Mouse (Mus musculus): ENCODE results near the gene Pip5k1c. TPM values are rescaled to one million over a fixed set of nuclear protein-coding genes. Genes with fewer than 3 reads are reported as not detected.

Gene Pip5k1c
- polyA plus RNA-seq, 1 experiment from 2014 or later, result 33.7 TPM

DNA sequence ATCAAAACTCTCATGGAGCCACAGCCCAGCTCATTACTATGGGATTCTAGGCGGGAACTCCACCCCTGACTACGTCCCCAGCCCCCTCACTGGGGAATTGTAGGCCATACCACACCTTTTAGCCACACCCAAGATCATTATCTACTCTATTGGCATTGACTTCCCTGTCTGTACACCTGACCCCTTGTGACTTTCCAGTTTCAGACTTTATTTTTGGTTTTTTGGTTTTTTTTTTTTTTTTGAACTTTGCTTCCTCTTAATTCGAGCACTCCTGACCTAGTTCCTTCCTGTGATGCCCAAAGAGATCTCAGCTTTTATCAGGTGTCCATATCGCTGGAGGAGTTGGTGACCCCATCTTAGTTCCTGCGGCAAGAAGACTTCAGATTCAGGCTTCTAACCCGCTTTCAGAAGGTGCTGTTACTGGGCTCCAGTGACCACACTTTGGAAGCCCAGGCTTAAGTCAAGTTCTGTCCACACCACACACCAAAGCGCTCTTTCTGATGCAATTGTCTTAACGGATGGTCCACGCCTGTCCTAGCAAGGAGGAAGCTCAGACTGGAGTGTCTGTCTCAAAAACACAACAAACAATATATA, 1.2 kb upstream of the Pip5k1c start, which contains the start of gene Tjp3:
Tjp3 (minus strand) TSS at position 71 of the 594 bp plus-strand sequence.
- Histone ChIP-seq H3K9ac (ENCODE audit: low read length) (no peak within 1 kb of the TSS), H3K9me3 (ENCODE audit: control insufficient read depth, low read length) (no peaks in the 10 kb centered on the region), H3K36me3 (ENCODE audit: control insufficient read depth, insufficient read depth, low read length) (no peaks in the 10 kb centered on the region; the same call in 1 of the 2 replicates), H3K4me1 (ENCODE audit: control insufficient read depth in 2 of 2, insufficient read depth in 2 of 2, low read length in 2 of 2) (peaks cover 15 to 17% of the 10 kb centered on the region in 2 experiments), H3K4me2 (ENCODE audit: low read length) (no peak within 1 kb of the TSS), H3K4me3 (ENCODE audit: control insufficient read depth in 1 of 2, insufficient read depth in 1 of 2, low read depth in 1 of 2, low read length in 2 of 2) (no peak within 1 kb of the TSS), H3K27me3 (ENCODE audit: control insufficient read depth, insufficient read depth, low read length) (peaks cover 37% of the 10 kb centered on the region), H3K27ac (replicated peaks in 1 of 2; ENCODE audit: control insufficient read depth in 1 of 2, insufficient read depth in 1 of 2, low read depth in 2 of 2, low read length in 2 of 2) (no peak within 1 kb of the TSS)
- WGBS, result 67% methylated on average over 9 of the region's 9 CpGs
- ATAC-seq (ENCODE audit: insufficient number of reproducible peaks, insufficient read depth, low FRiP score, low read depth), result no peak

DNA sequence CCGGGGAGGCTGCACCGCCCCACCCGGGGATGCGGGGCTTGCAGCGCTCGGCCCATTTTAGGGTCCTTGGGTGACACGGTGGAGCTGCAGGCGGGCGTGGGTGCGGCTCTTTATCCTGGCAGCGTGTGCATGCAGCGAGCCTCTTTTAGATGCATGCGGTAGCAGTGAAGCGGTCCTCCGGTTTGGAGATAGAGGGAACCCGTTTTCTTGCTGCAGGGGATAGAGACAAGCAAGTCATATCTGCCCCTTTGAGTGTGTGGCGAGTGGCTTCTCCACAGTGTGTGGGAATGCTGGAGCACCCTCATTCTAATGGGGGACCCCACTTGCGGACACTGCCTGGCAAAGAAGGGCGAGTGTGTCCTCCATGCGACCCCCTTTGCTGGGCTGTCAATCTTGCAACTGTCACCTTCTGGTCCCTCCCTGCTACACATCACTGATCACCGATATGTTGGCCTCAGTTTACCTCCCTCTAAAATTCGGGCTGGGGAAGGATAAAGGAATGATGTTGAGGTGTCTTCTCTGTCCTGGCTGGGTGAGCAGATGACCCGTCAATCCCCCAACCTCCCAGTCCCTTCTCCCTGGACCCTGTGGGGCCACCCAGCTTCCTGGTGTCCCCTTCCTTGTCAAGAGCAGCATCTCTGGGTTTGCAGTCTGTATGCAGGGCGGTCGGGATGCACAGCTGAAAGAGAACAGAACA, 719 bp downstream of the Pip5k1c start:
- peak overlapping the region; percentile 83 to 85 for H3K4me3 ChIP-seq (ENCODE audit: control insufficient read depth in 1 of 2, insufficient read depth in 1 of 2, low read depth in 1 of 2, low read length in 2 of 2)
- no peaks in the 10 kb centered on the region; the same call in 1 of the 2 replicates for H3K36me3 ChIP-seq (ENCODE audit: control insufficient read depth, insufficient read depth, low read length)
- peak overlapping the region; percentile 78 for H3K9ac ChIP-seq (ENCODE audit: low read length)
- peaks cover 27 to 29% of the 10 kb centered on the region in 2 experiments for H3K4me1 ChIP-seq (ENCODE audit: control insufficient read depth in 2 of 2, insufficient read depth in 2 of 2, low read length in 2 of 2)
- 3% methylated on average over 25 of the region's 25 CpGs for WGBS
- H3K27me3 ChIP-seq (ENCODE audit: control insufficient read depth, insufficient read depth, low read length), result peaks cover 26% of the 10 kb centered on the region
- peak overlapping the region; percentile 98 for H3K4me2 ChIP-seq (ENCODE audit: low read length)
- peak overlapping the region in 1 of 2 experiments; percentile 75; a peak in 1 of 4 replicates for H3K27ac ChIP-seq (replicated peaks in 1 of 2; ENCODE audit: control insufficient read depth in 1 of 2, insufficient read depth in 1 of 2, low read depth in 2 of 2, low read length in 2 of 2)
- ATAC-seq (ENCODE audit: insufficient number of reproducible peaks, insufficient read depth, low FRiP score, low read depth), result no peak
- H3K9me3 ChIP-seq (ENCODE audit: control insufficient read depth, low read length), result no peaks in the 10 kb centered on the region

DNA sequence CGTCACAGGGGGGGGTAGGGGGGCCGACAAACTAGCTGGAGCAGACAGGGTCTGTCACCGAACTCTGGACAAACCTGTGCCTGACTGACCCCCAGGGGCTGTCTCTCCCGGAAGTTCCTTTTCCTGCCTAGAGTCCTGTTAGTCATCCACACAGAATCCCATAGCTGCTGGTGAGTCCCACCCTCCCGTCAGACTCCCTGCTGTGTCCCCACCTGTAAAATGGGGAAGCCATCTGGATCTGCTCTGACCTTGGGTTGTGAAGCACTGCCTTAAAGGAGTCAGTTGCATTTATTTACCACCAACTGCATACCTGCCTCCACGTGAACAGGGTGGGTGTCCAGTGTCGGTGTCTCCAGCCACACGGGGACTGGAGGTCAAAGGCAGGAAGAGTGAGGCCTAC, 1.7 kb downstream of the Pip5k1c start:
- Histone ChIP-seq H3K36me3 (ENCODE audit: control insufficient read depth, insufficient read depth, low read length) (no peaks in the 10 kb centered on the region; the same call in 1 of the 2 replicates), H3K27me3 (ENCODE audit: control insufficient read depth, insufficient read depth, low read length) (peaks cover 24% of the 10 kb centered on the region), H3K27ac (replicated peaks in 1 of 2; ENCODE audit: control insufficient read depth in 1 of 2, insufficient read depth in 1 of 2, low read depth in 2 of 2, low read length in 2 of 2) (no peak overlapping the region), H3K4me2 (ENCODE audit: low read length) (peak overlapping the region; percentile 98), H3K9ac (ENCODE audit: low read length) (peak overlapping the region; percentile 78; the same call in 1 of the 2 replicates), H3K4me1 (ENCODE audit: control insufficient read depth in 2 of 2, insufficient read depth in 2 of 2, low read length in 2 of 2) (peaks cover 30 to 34% of the 10 kb centered on the region in 2 experiments), H3K9me3 (ENCODE audit: control insufficient read depth, low read length) (no peaks in the 10 kb centered on the region), H3K4me3 (ENCODE audit: control insufficient read depth in 1 of 2, insufficient read depth in 1 of 2, low read depth in 1 of 2, low read length in 2 of 2) (peak overlapping the region in 1 of 2 experiments; percentile 85; a peak in 3 of 4 replicates)
- ATAC-seq (ENCODE audit: insufficient number of reproducible peaks, insufficient read depth, low FRiP score, low read depth), result no peak
- WGBS, result 48% methylated on average over 8 of the region's 8 CpGs

DNA sequence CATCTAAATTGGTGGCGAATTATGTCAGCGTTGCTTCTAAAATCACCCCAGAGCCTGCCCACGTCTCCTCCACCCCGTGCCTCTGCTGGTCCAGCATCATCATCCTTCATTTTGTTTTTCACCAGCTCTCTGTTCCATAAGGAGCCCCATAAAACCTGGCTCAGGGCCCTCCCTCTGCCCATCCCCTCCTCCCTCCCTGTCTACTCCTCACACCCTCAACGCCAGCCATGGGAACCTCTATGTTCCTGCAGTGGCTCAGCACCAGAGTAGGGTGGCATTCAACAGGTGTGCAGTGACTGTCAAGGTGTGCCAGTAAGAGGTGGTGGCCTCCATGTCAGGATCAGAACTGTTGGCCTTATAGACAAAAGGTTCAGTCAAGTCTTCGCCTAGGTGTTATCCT, 2.4 kb downstream of the Pip5k1c start:
- no peak overlapping the region for H3K4me3 ChIP-seq (ENCODE audit: control insufficient read depth in 1 of 2, insufficient read depth in 1 of 2, low read depth in 1 of 2, low read length in 2 of 2)
- H3K27me3 ChIP-seq (ENCODE audit: control insufficient read depth, insufficient read depth, low read length), result peaks cover 17% of the 10 kb centered on the region
- H3K9ac ChIP-seq (ENCODE audit: low read length), result 0 out of 2 replicates have a peak overlapping the region, but pooled peaks have one; percentile 78
- peaks cover 36 to 42% of the 10 kb centered on the region in 2 experiments for H3K4me1 ChIP-seq (ENCODE audit: control insufficient read depth in 2 of 2, insufficient read depth in 2 of 2, low read length in 2 of 2)
- H3K9me3 ChIP-seq (ENCODE audit: control insufficient read depth, low read length), result no peaks in the 10 kb centered on the region
- no peak overlapping the region for H3K4me2 ChIP-seq (ENCODE audit: low read length)
- no peak for ATAC-seq (ENCODE audit: insufficient number of reproducible peaks, insufficient read depth, low FRiP score, low read depth)
- H3K36me3 ChIP-seq (ENCODE audit: control insufficient read depth, insufficient read depth, low read length), result no peaks in the 10 kb centered on the region; the same call in 1 of the 2 replicates
- no peak overlapping the region for H3K27ac ChIP-seq (replicated peaks in 1 of 2; ENCODE audit: control insufficient read depth in 1 of 2, insufficient read depth in 1 of 2, low read depth in 2 of 2, low read length in 2 of 2)
- 86% methylated on average over 6 of the region's 6 CpGs for WGBS

DNA sequence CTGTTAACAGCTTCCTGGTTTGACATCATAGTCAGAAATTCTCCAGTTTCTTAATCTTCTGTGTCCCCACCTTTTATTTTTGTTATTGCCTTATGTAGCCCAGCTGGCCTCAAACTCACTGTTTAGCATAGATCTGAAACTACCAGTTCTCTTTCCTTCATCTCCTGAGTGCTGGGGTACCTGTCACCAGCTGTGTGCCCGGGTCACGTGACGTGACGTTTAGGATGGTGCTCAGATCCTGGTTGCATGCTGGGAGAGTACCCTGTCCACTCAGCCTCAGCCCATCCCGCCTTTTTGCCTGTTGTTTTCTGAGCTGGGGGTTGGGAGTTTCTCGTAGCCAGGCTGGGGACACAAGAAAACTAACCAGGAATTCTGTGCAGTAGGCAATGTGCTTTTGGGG, 4.5 kb downstream of the Pip5k1c start:
- Histone ChIP-seq H3K4me3 (ENCODE audit: control insufficient read depth in 1 of 2, insufficient read depth in 1 of 2, low read depth in 1 of 2, low read length in 2 of 2) (no peak overlapping the region), H3K4me2 (ENCODE audit: low read length) (peak overlapping the region; percentile 26), H3K9ac (ENCODE audit: low read length) (peak overlapping the region; percentile 54), H3K9me3 (ENCODE audit: control insufficient read depth, low read length) (no peaks in the 10 kb centered on the region), H3K4me1 (ENCODE audit: control insufficient read depth in 2 of 2, insufficient read depth in 2 of 2, low read length in 2 of 2) (peaks cover 50 to 60% of the 10 kb centered on the region in 2 experiments), H3K27me3 (ENCODE audit: control insufficient read depth, insufficient read depth, low read length) (no peaks in the 10 kb centered on the region), H3K27ac (replicated peaks in 1 of 2; ENCODE audit: control insufficient read depth in 1 of 2, insufficient read depth in 1 of 2, low read depth in 2 of 2, low read length in 2 of 2) (peak overlapping the region; percentile 62 to 71), H3K36me3 (ENCODE audit: control insufficient read depth, insufficient read depth, low read length) (no peaks in the 10 kb centered on the region; the same call in 1 of the 2 replicates)
- 83% methylated on average over 6 of the region's 6 CpGs for WGBS
- no peak for ATAC-seq (ENCODE audit: insufficient number of reproducible peaks, insufficient read depth, low FRiP score, low read depth)

DNA sequence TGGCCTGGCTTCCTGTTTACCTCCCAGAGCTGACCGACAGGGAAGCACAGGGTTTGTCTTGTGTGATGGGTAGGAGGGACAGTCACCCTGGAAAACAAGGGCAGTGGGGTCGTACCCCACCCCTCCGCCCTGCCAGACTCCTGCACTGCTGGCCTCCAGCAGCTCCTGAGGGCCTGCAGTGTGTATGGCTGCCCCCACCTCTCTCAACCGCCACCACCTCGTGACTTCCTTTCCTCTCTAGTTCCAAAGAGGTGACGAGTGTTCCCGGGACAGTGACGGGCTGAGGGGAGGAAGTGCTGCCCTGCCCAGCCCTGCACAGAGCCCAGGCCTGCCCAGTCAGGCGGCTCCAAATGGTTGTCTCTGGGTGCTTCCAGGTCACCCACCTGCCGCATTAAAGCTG, 5.1 kb downstream of the Pip5k1c start:
- Histone ChIP-seq H3K9me3 (ENCODE audit: control insufficient read depth, low read length) (no peaks in the 10 kb centered on the region), H3K36me3 (ENCODE audit: control insufficient read depth, insufficient read depth, low read length) (no peaks in the 10 kb centered on the region; the same call in 1 of the 2 replicates), H3K4me1 (ENCODE audit: control insufficient read depth in 2 of 2, insufficient read depth in 2 of 2, low read length in 2 of 2) (peaks cover 55 to 66% of the 10 kb centered on the region in 2 experiments), H3K9ac (ENCODE audit: low read length) (peak overlapping the region; percentile 54), H3K27me3 (ENCODE audit: control insufficient read depth, insufficient read depth, low read length) (no peaks in the 10 kb centered on the region), H3K4me2 (ENCODE audit: low read length) (peak overlapping the region; percentile 26), H3K4me3 (ENCODE audit: control insufficient read depth in 1 of 2, insufficient read depth in 1 of 2, low read depth in 1 of 2, low read length in 2 of 2) (no peak overlapping the region), H3K27ac (replicated peaks in 1 of 2; ENCODE audit: control insufficient read depth in 1 of 2, insufficient read depth in 1 of 2, low read depth in 2 of 2, low read length in 2 of 2) (peak overlapping the region; percentile 62 to 71)
- peak; percentile 61 for ATAC-seq (ENCODE audit: insufficient number of reproducible peaks, insufficient read depth, low FRiP score, low read depth)
- 23% methylated on average over 10 of the region's 10 CpGs for WGBS

DNA sequence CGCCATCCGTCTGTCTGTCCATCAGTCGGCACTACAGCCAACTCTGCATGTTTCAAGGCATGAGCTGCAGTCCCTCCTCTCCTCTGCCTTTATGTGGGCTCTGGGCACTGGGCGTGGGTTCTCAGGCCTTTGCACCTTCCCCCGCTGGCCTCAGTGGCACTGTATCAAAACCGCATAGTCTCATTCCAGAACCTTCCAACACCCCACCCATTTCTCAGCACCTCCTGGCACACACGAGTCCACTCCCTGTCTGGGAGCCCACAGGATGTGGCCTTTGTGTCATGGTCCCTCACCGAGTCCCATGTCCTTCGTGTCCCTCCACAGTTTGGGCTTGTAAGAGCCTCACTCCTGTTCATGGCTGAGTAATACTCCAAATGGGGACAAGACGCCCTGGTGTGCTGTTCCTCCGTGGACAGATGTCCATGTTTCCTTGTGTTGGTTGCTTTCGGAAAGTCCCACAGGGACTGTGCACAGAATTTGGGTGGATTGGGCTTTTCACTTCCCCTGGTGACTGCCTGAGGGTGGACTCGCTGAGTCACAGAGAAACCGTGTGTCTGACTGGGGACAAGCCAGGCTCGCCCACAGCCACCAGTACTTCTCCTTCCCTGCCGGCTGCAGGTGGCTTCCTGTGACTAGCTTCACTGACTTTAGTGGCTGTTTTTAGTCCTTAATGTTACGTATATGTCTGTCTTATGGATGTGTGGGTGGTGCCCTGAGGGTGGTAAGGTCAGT, 5.8 kb downstream of the Pip5k1c start:
- Histone ChIP-seq H3K27ac (replicated peaks in 1 of 2; ENCODE audit: control insufficient read depth in 1 of 2, insufficient read depth in 1 of 2, low read depth in 2 of 2, low read length in 2 of 2) (peak overlapping the region; percentile 62 to 71), H3K9ac (ENCODE audit: low read length) (0 out of 2 replicates have a peak overlapping the region, but pooled peaks have one; percentile 54), H3K4me2 (ENCODE audit: low read length) (no peak overlapping the region), H3K36me3 (ENCODE audit: control insufficient read depth, insufficient read depth, low read length) (no peaks in the 10 kb centered on the region; the same call in 1 of the 2 replicates), H3K9me3 (ENCODE audit: control insufficient read depth, low read length) (no peaks in the 10 kb centered on the region), H3K4me3 (ENCODE audit: control insufficient read depth in 1 of 2, insufficient read depth in 1 of 2, low read depth in 1 of 2, low read length in 2 of 2) (no peak overlapping the region), H3K4me1 (ENCODE audit: control insufficient read depth in 2 of 2, insufficient read depth in 2 of 2, low read length in 2 of 2) (peaks cover 61 to 72% of the 10 kb centered on the region in 2 experiments), H3K27me3 (ENCODE audit: control insufficient read depth, insufficient read depth, low read length) (no peaks in the 10 kb centered on the region)
- WGBS, result 87% methylated on average over 17 of the region's 17 CpGs
- ATAC-seq (ENCODE audit: insufficient number of reproducible peaks, insufficient read depth, low FRiP score, low read depth), result no peak

Data from heart, embryonic 14.5 days (tissue).